Comparison of ENCODE assay signal across 16 mouse cellular contexts in genomic region chr5:140374226-140374625, GRCm38 (mm10). TPM values are rescaled to one million over a fixed set of nuclear protein-coding genes. Genes with fewer than 3 reads are reported as not detected.
DNase-seq lines count a peak whose midpoint lies in the region; ATAC-seq and TF ChIP-seq lines count a peak whose summit lies in the region.
"Had no signal": no experiment of that assay in that cellular context is flagged by ENCODE, and none has a peak within 500 bp of the region (broad histone marks: within the 10 kb centered on the region; RNA-seq: fewer than 3 reads in every experiment).

No protein-coding gene starts in this region.

- DNase-seq in hindbrain, embryonic 14.5 days (ENCODE audit: low spot score), result no peak
- DNase-seq in midbrain, embryonic 14.5 days, result peak; percentile 27
- DNase-seq in G1E (ENCODE audit: low spot score), result no peak
- DNase-seq in left cerebral cortex, postnatal 25 days (ENCODE audit: low spot score in 2 of 2), result peak; percentile 51 to 59
- no peak for DNase-seq in thymus, postnatal 0 days (ENCODE audit: low spot score)
- DNase-seq in ovary, postnatal 36 days (ENCODE audit: low spot score), result no peak
- DNase-seq: cerebellum, postnatal 14 days; heart, postnatal 10 days; kidney, adult 11 months; lung, embryonic 14.5 days had no signal

- H3K4me3 ChIP-seq in hindbrain, embryonic 15.5 days, result no peak overlapping the region
- no peak overlapping the region for H3K4me3 ChIP-seq in hindbrain, embryonic 14.5 days (replicated peaks; ENCODE audit: low read length)
- H3K4me3 ChIP-seq in midbrain, embryonic 14.5 days (replicated peaks; ENCODE audit: low read depth, low read length), result no peak overlapping the region
- H3K4me3 ChIP-seq in midbrain, embryonic 15.5 days, result no peak overlapping the region
- H3K4me3 ChIP-seq in G1E (ENCODE audit: low read depth, low read length), result no peak overlapping the region
- H3K4me3 ChIP-seq: embryonic facial prominence, embryonic 12.5 days; limb, embryonic 12.5 days had no signal

- peaks cover 7% of the 10 kb centered on the region for H3K4me1 ChIP-seq in hindbrain, embryonic 15.5 days (replicated peaks)
- H3K4me1 ChIP-seq in hindbrain, embryonic 14.5 days (replicated peaks; ENCODE audit: control insufficient read depth, insufficient read depth, low read length), result no peaks in the 10 kb centered on the region; the same call in 1 of the 2 replicates
- H3K4me1 ChIP-seq in midbrain, embryonic 14.5 days (ENCODE audit: control insufficient read depth, insufficient read depth, low read length), result no peaks in the 10 kb centered on the region
- H3K4me1 ChIP-seq in midbrain, embryonic 15.5 days, result 0 out of 2 replicates have a peak, but pooled peaks cover 3% of the 10 kb centered on the region
- H3K4me1 ChIP-seq in G1E (ENCODE audit: insufficient read depth, low read depth, low read length), result peaks cover 21% of the 10 kb centered on the region

- intact Hi-C loops in left cerebral cortex, postnatal 25 days (cut with DNase I), result no loop called here

- H3K9ac ChIP-seq in hindbrain, embryonic 15.5 days, result no peak overlapping the region
- no peak overlapping the region for H3K9ac ChIP-seq in hindbrain, embryonic 14.5 days
- no peak overlapping the region for H3K9ac ChIP-seq in midbrain, embryonic 14.5 days (replicated peaks; ENCODE audit: low read length)
- H3K9ac ChIP-seq in midbrain, embryonic 15.5 days, result no peak overlapping the region
- H3K9ac ChIP-seq: embryonic facial prominence, embryonic 12.5 days; limb, embryonic 12.5 days; lung, embryonic 14.5 days had no signal

- H3K27ac ChIP-seq in hindbrain, embryonic 15.5 days (replicated peaks), result 0 out of 2 replicates have a peak overlapping the region, but pooled peaks have one; percentile 15
- H3K27ac ChIP-seq in hindbrain, embryonic 14.5 days, result no peak overlapping the region
- no peak overlapping the region for H3K27ac ChIP-seq in midbrain, embryonic 14.5 days (replicated peaks; ENCODE audit: low read depth, low read length)
- no peak overlapping the region for H3K27ac ChIP-seq in midbrain, embryonic 15.5 days
- H3K27ac ChIP-seq: embryonic facial prominence, embryonic 12.5 days; limb, embryonic 12.5 days had no signal

- WGBS in hindbrain, embryonic 15.5 days, result 27% methylated on average over 3 of the region's 3 CpGs
- 27% methylated on average over 3 of the region's 3 CpGs for WGBS in hindbrain, embryonic 14.5 days
- 62% methylated on average over 3 of the region's 3 CpGs for WGBS in midbrain, embryonic 14.5 days
- WGBS in midbrain, embryonic 15.5 days, result 50% methylated on average over 3 of the region's 3 CpGs

- H3K9me3 ChIP-seq in hindbrain, embryonic 15.5 days, result no peaks in the 10 kb centered on the region
- H3K9me3 ChIP-seq in hindbrain, embryonic 14.5 days (ENCODE audit: control insufficient read depth, low read length), result no peaks in the 10 kb centered on the region
- H3K9me3 ChIP-seq in midbrain, embryonic 14.5 days (ENCODE audit: control insufficient read depth, low read length), result no peaks in the 10 kb centered on the region
- no peaks in the 10 kb centered on the region for H3K9me3 ChIP-seq in midbrain, embryonic 15.5 days
- H3K9me3 ChIP-seq in G1E (replicated peaks), result no peaks in the 10 kb centered on the region
- H3K9me3 ChIP-seq: embryonic facial prominence, embryonic 12.5 days; limb, embryonic 12.5 days had no signal

- H3K36me3 ChIP-seq in hindbrain, embryonic 15.5 days, result no peaks in the 10 kb centered on the region
- H3K36me3 ChIP-seq in hindbrain, embryonic 14.5 days (replicated peaks; ENCODE audit: control insufficient read depth, insufficient read depth), result no peaks in the 10 kb centered on the region
- no peaks in the 10 kb centered on the region for H3K36me3 ChIP-seq in midbrain, embryonic 14.5 days (ENCODE audit: control insufficient read depth, insufficient read depth, low read length)
- H3K36me3 ChIP-seq in midbrain, embryonic 15.5 days (replicated peaks), result no peaks in the 10 kb centered on the region
- H3K36me3 ChIP-seq in G1E (replicated peaks), result peaks cover 27% of the 10 kb centered on the region
- H3K36me3 ChIP-seq: embryonic facial prominence, embryonic 12.5 days; limb, embryonic 12.5 days had no signal

- no peak for TF ChIP-seq CTCF in G1E (IDR thresholded peaks at IDR 0.05; ENCODE audit: low read depth, low read length)

- ATAC-seq in hindbrain, embryonic 15.5 days (ENCODE audit: low FRiP score, low read depth), result no peak
- no peak for ATAC-seq in hindbrain, embryonic 14.5 days (ENCODE audit: low FRiP score)
- ATAC-seq in midbrain, embryonic 14.5 days (ENCODE audit: low FRiP score, low TSS enrichment), result no peak
- no peak for ATAC-seq in midbrain, embryonic 15.5 days (replicated peaks)
- ATAC-seq in G1E (ENCODE audit: extremely low read depth, insufficient number of reproducible peaks, low FRiP score, poor library complexity, severe bottlenecking), result peak; percentile 15; the same call in 1 of the 2 replicates
- ATAC-seq: CD4-positive, CD25-positive, alpha-beta regulatory T cell, adult 4 months; forebrain, embryonic 16.5 days had no signal

- no peak overlapping the region for H3K4me2 ChIP-seq in hindbrain, embryonic 15.5 days
- H3K4me2 ChIP-seq in hindbrain, embryonic 14.5 days (replicated peaks), result no peak overlapping the region
- no peak overlapping the region for H3K4me2 ChIP-seq in midbrain, embryonic 14.5 days (ENCODE audit: low read length)
- no peak overlapping the region for H3K4me2 ChIP-seq in midbrain, embryonic 15.5 days
- H3K4me2 ChIP-seq: embryonic facial prominence, embryonic 12.5 days; limb, embryonic 12.5 days; lung, embryonic 14.5 days had no signal

- H3K27me3 ChIP-seq in hindbrain, embryonic 15.5 days, result no peaks in the 10 kb centered on the region
- H3K27me3 ChIP-seq in hindbrain, embryonic 14.5 days (ENCODE audit: control insufficient read depth, insufficient read depth, low read length), result no peaks in the 10 kb centered on the region
- no peaks in the 10 kb centered on the region for H3K27me3 ChIP-seq in midbrain, embryonic 14.5 days (ENCODE audit: control insufficient read depth, insufficient read depth, low read length)
- no peaks in the 10 kb centered on the region for H3K27me3 ChIP-seq in midbrain, embryonic 15.5 days (replicated peaks)
- no peaks in the 10 kb centered on the region for H3K27me3 ChIP-seq in G1E (ENCODE audit: insufficient read depth, low read length)
- H3K27me3 ChIP-seq: embryonic facial prominence, embryonic 12.5 days; limb, embryonic 12.5 days had no signal

RNA-seq across cellular contexts. Expression of gene Snx8, which starts 14.8 kb away (rescaled TPM):
- 37.7 and 40.2 TPM in 2 replicates for polyA plus RNA-seq in hindbrain, embryonic 15.5 days (2015; fragmentation: Nextera tagmentation; extraction: Ambion mirVana)
- 14.2 and 15.9 TPM in 2 replicates for polyA plus RNA-seq in hindbrain, embryonic 14.5 days (2014; fragmentation: Nextera tagmentation; extraction: Ambion mirVana)
- polyA plus RNA-seq in midbrain, embryonic 14.5 days (2014; fragmentation: Nextera tagmentation; extraction: Ambion mirVana), result 13.4 and 19.4 TPM in 2 replicates
- polyA plus RNA-seq in midbrain, embryonic 15.5 days (2015; fragmentation: Nextera tagmentation; extraction: Ambion mirVana), result 40.5 and 41.4 TPM in 2 replicates
- 5.2 and 21.8 TPM in 2 replicates for total RNA-seq in G1E (2014; fragmentation: Nextera tagmentation)
- 17.8 and 21.5 TPM in 2 replicates for total RNA-seq in G1E (2017)
- polyA plus RNA-seq in G1E (2012), result 18.7 and 19.9 TPM in 2 replicates
- 10 to 100 TPM; 13.2 to 13.5 TPM for total RNA-seq in left cerebral cortex, postnatal 25 days (2021)
- polyA plus RNA-seq in thymus, postnatal 0 days (2015; fragmentation: Nextera tagmentation; extraction: Ambion mirVana), result 6.3 and 6.5 TPM in 2 replicates

RNA-seq across cellular contexts. Expression of gene Mrm2, which starts 42.5 kb away (rescaled TPM):
- 20.9 and 21.6 TPM in 2 replicates for polyA plus RNA-seq in hindbrain, embryonic 15.5 days (2015; fragmentation: Nextera tagmentation; extraction: Ambion mirVana)
- 21.3 and 24.3 TPM in 2 replicates for polyA plus RNA-seq in hindbrain, embryonic 14.5 days (2014; fragmentation: Nextera tagmentation; extraction: Ambion mirVana)
- 20.3 and 22.5 TPM in 2 replicates for polyA plus RNA-seq in midbrain, embryonic 14.5 days (2014; fragmentation: Nextera tagmentation; extraction: Ambion mirVana)
- 21.8 and 21.9 TPM in 2 replicates for polyA plus RNA-seq in midbrain, embryonic 15.5 days (2015; fragmentation: Nextera tagmentation; extraction: Ambion mirVana)
- total RNA-seq in G1E (2014; fragmentation: Nextera tagmentation) (4.8 and 4.9 TPM in 2 replicates), G1E (2017) (8.2 and 8.5 TPM in 2 replicates)
- 11.0 and 13.6 TPM in 2 replicates for polyA plus RNA-seq in G1E (2012)
- 10 to 100 TPM in 1 of 2 experiments, 1 to 10 TPM in 1; 9.5 to 10.7 TPM for total RNA-seq in left cerebral cortex, postnatal 25 days (2021)
- polyA plus RNA-seq in thymus, postnatal 0 days (2015; fragmentation: Nextera tagmentation; extraction: Ambion mirVana), result 18.2 and 19.4 TPM in 2 replicates

RNA-seq across cellular contexts. Expression of gene Eif3b, which starts 44.9 kb away (rescaled TPM):
- 85.0 and 102 TPM in 2 replicates for polyA plus RNA-seq in hindbrain, embryonic 15.5 days (2015; fragmentation: Nextera tagmentation; extraction: Ambion mirVana)
- 93.6 and 112 TPM in 2 replicates for polyA plus RNA-seq in hindbrain, embryonic 14.5 days (2014; fragmentation: Nextera tagmentation; extraction: Ambion mirVana)
- polyA plus RNA-seq in midbrain, embryonic 14.5 days (2014; fragmentation: Nextera tagmentation; extraction: Ambion mirVana), result 77.8 and 90.6 TPM in 2 replicates
- polyA plus RNA-seq in midbrain, embryonic 15.5 days (2015; fragmentation: Nextera tagmentation; extraction: Ambion mirVana), result 78.4 and 91.4 TPM in 2 replicates
- 237 and 276 TPM in 2 replicates for total RNA-seq in G1E (2014; fragmentation: Nextera tagmentation)
- 87.5 and 137 TPM in 2 replicates for total RNA-seq in G1E (2017)
- 101 and 133 TPM in 2 replicates for polyA plus RNA-seq in G1E (2012)
- total RNA-seq in left cerebral cortex, postnatal 25 days (2021), result 10 to 100 TPM; 92.8 to 92.9 TPM
- polyA plus RNA-seq in thymus, postnatal 0 days (2015; fragmentation: Nextera tagmentation; extraction: Ambion mirVana), result 99.8 and 114 TPM in 2 replicates

RNA-seq across cellular contexts. Expression of gene Nudt1, which starts 52.8 kb away (rescaled TPM):
- polyA plus RNA-seq in hindbrain, embryonic 15.5 days (2015; fragmentation: Nextera tagmentation; extraction: Ambion mirVana), result 23.5 and 24.3 TPM in 2 replicates
- polyA plus RNA-seq in hindbrain, embryonic 14.5 days (2014; fragmentation: Nextera tagmentation; extraction: Ambion mirVana), result 19.2 and 26.5 TPM in 2 replicates
- polyA plus RNA-seq in midbrain, embryonic 14.5 days (2014; fragmentation: Nextera tagmentation; extraction: Ambion mirVana), result 16.5 and 18.8 TPM in 2 replicates
- polyA plus RNA-seq in midbrain, embryonic 15.5 days (2015; fragmentation: Nextera tagmentation; extraction: Ambion mirVana), result 22.3 and 23.4 TPM in 2 replicates
- total RNA-seq in G1E (2014; fragmentation: Nextera tagmentation), result 6.2 and 8.9 TPM in 2 replicates
- 30.1 and 34.4 TPM in 2 replicates for total RNA-seq in G1E (2017)
- 8.3 and 13.1 TPM in 2 replicates for polyA plus RNA-seq in G1E (2012)
- total RNA-seq in left cerebral cortex, postnatal 25 days (2021), result 1 to 10 TPM; 4.8 to 6.3 TPM
- polyA plus RNA-seq in thymus, postnatal 0 days (2015; fragmentation: Nextera tagmentation; extraction: Ambion mirVana), result 73.8 and 74.0 TPM in 2 replicates

RNA-seq across cellular contexts. Expression of gene Mad1l1, which starts 52.9 kb away (rescaled TPM):
- polyA plus RNA-seq in hindbrain, embryonic 15.5 days (2015; fragmentation: Nextera tagmentation; extraction: Ambion mirVana), result 32.5 and 33.1 TPM in 2 replicates
- 28.3 and 28.8 TPM in 2 replicates for polyA plus RNA-seq in hindbrain, embryonic 14.5 days (2014; fragmentation: Nextera tagmentation; extraction: Ambion mirVana)
- 29.8 and 30.3 TPM in 2 replicates for polyA plus RNA-seq in midbrain, embryonic 14.5 days (2014; fragmentation: Nextera tagmentation; extraction: Ambion mirVana)
- 35.4 and 37.2 TPM in 2 replicates for polyA plus RNA-seq in midbrain, embryonic 15.5 days (2015; fragmentation: Nextera tagmentation; extraction: Ambion mirVana)
- total RNA-seq in G1E (2014; fragmentation: Nextera tagmentation), result 26.4 and 28.9 TPM in 2 replicates
- total RNA-seq in G1E (2017), result 45.9 and 46.4 TPM in 2 replicates
- 23.1 and 28.0 TPM in 2 replicates for polyA plus RNA-seq in G1E (2012)
- 10 to 100 TPM; 15.1 to 19.0 TPM for total RNA-seq in left cerebral cortex, postnatal 25 days (2021)
- polyA plus RNA-seq in thymus, postnatal 0 days (2015; fragmentation: Nextera tagmentation; extraction: Ambion mirVana), result 85.6 and 88.4 TPM in 2 replicates

Comparison
In these comparisons a context has a peak if more than half of its experiments do, and no peak if none do; other contexts are left out.
1. DNase-seq: peak in midbrain, embryonic 14.5 days (single experiment) and left cerebral cortex, postnatal 25 days (2 of 2); none in hindbrain, embryonic 14.5 days (single experiment), G1E (single experiment), thymus, postnatal 0 days (single experiment) and ovary, postnatal 36 days (single experiment).